Mouse (Mus musculus): ENCODE results near the gene Ninj1. TPM values are rescaled to one million over a fixed set of nuclear protein-coding genes. Genes with fewer than 3 reads are reported as not detected.
A peak's percentile ranks its signal among the peaks of the same experiment; 100 is the strongest.

The Ninj1 gene
- polyA plus RNA-seq, 1 experiment from 2014 or later, result 65.0 TPM

GRCm38 (mm10) chr13:49178839-49179585 is 8.3 kb upstream of the Ninj1 start:
- ATAC-seq (ENCODE audit: low read depth) (peak; percentile 76; the same call in 1 of the 2 replicates), DNase-seq (ENCODE audit: low spot score) (peak; percentile 87)
- Histone ChIP-seq H3K36me3 (ENCODE audit: control insufficient read depth, insufficient read depth, low read length) (no peaks in the 10 kb centered on the region), H3K27ac (replicated peaks; ENCODE audit: low read depth, low read length) (peak overlapping the region; percentile 72), H3K9ac (ENCODE audit: low read depth, low read length) (no peak overlapping the region), H3K4me1 (ENCODE audit: control insufficient read depth, insufficient read depth, low read length) (peaks cover 10% of the 10 kb centered on the region; the same call in 1 of the 2 replicates), H3K4me3 (ENCODE audit: low read depth, low read length) (no peak overlapping the region), H3K9me3 (ENCODE audit: control insufficient read depth, low read length) (no peaks in the 10 kb centered on the region), H3K4me2 (ENCODE audit: low read depth, low read length) (no peak overlapping the region), H3K27me3 (replicated peaks; ENCODE audit: control insufficient read depth, insufficient read depth, low read length) (no peaks in the 10 kb centered on the region)
- WGBS, result 50% methylated on average over 19 of the region's 19 CpGs

GRCm38 (mm10) chr13:49180274-49180673 is 7.0 kb upstream of the Ninj1 start:
- ATAC-seq (ENCODE audit: low read depth) (no peak), DNase-seq (ENCODE audit: low spot score) (no peak)
- Histone ChIP-seq H3K9me3 (ENCODE audit: control insufficient read depth, low read length) (no peaks in the 10 kb centered on the region), H3K9ac (ENCODE audit: low read depth, low read length) (no peak overlapping the region), H3K4me2 (ENCODE audit: low read depth, low read length) (no peak overlapping the region), H3K27me3 (replicated peaks; ENCODE audit: control insufficient read depth, insufficient read depth, low read length) (no peaks in the 10 kb centered on the region), H3K27ac (replicated peaks; ENCODE audit: low read depth, low read length) (no peak overlapping the region), H3K36me3 (ENCODE audit: control insufficient read depth, insufficient read depth, low read length) (no peaks in the 10 kb centered on the region), H3K4me1 (ENCODE audit: control insufficient read depth, insufficient read depth, low read length) (peaks cover 10% of the 10 kb centered on the region; the same call in 1 of the 2 replicates), H3K4me3 (ENCODE audit: low read depth, low read length) (no peak overlapping the region)
- 83% methylated on average over 5 of the region's 5 CpGs for WGBS

GRCm38 (mm10) chr13:49180691-49181090 is 6.6 kb upstream of the Ninj1 start:
- 78% methylated on average over 1 of the region's 1 CpGs for WGBS
- H3K9ac ChIP-seq (ENCODE audit: low read depth, low read length), result no peak overlapping the region
- no peak for DNase-seq (ENCODE audit: low spot score)
- no peak overlapping the region for H3K4me3 ChIP-seq (ENCODE audit: low read depth, low read length)
- no peaks in the 10 kb centered on the region for H3K36me3 ChIP-seq (ENCODE audit: control insufficient read depth, insufficient read depth, low read length)
- H3K27me3 ChIP-seq (replicated peaks; ENCODE audit: control insufficient read depth, insufficient read depth, low read length), result no peaks in the 10 kb centered on the region
- H3K27ac ChIP-seq (replicated peaks; ENCODE audit: low read depth, low read length), result no peak overlapping the region
- peaks cover 10% of the 10 kb centered on the region; the same call in 1 of the 2 replicates for H3K4me1 ChIP-seq (ENCODE audit: control insufficient read depth, insufficient read depth, low read length)
- H3K9me3 ChIP-seq (ENCODE audit: control insufficient read depth, low read length), result no peaks in the 10 kb centered on the region
- ATAC-seq (ENCODE audit: low read depth), result no peak
- no peak overlapping the region for H3K4me2 ChIP-seq (ENCODE audit: low read depth, low read length)

- H3K4me2 ChIP-seq (ENCODE audit: low read depth, low read length), result no peak overlapping the region
- no peaks in the 10 kb centered on the region for H3K27me3 ChIP-seq (replicated peaks; ENCODE audit: control insufficient read depth, insufficient read depth, low read length)
- no peak overlapping the region for H3K27ac ChIP-seq (replicated peaks; ENCODE audit: low read depth, low read length)
- ATAC-seq (ENCODE audit: low read depth), result no peak
- H3K4me1 ChIP-seq (ENCODE audit: control insufficient read depth, insufficient read depth, low read length), result peaks cover 10% of the 10 kb centered on the region; the same call in 1 of the 2 replicates
- no peaks in the 10 kb centered on the region for H3K9me3 ChIP-seq (ENCODE audit: control insufficient read depth, low read length)
- no peak for DNase-seq (ENCODE audit: low spot score)
- no peak overlapping the region for H3K4me3 ChIP-seq (ENCODE audit: low read depth, low read length)
- 93% methylated on average over 3 of the region's 3 CpGs for WGBS
- no peaks in the 10 kb centered on the region for H3K36me3 ChIP-seq (ENCODE audit: control insufficient read depth, insufficient read depth, low read length)
- no peak overlapping the region for H3K9ac ChIP-seq (ENCODE audit: low read depth, low read length)
Measured at GRCm38 (mm10) chr13:49181411-49181984, 5.8 kb upstream of the Ninj1 start.

GRCm38 (mm10) chr13:49183161-49183560 is 4.1 kb upstream of the Ninj1 start:
- Histone ChIP-seq H3K27me3 (replicated peaks; ENCODE audit: control insufficient read depth, insufficient read depth, low read length) (no peaks in the 10 kb centered on the region), H3K4me2 (ENCODE audit: low read depth, low read length) (no peak overlapping the region), H3K27ac (replicated peaks; ENCODE audit: low read depth, low read length) (no peak overlapping the region; the same call in 1 of the 2 replicates), H3K36me3 (ENCODE audit: control insufficient read depth, insufficient read depth, low read length) (no peaks in the 10 kb centered on the region), H3K4me3 (ENCODE audit: low read depth, low read length) (no peak overlapping the region), H3K9me3 (ENCODE audit: control insufficient read depth, low read length) (no peaks in the 10 kb centered on the region), H3K9ac (ENCODE audit: low read depth, low read length) (peak overlapping the region; percentile 2; the same call in 1 of the 2 replicates), H3K4me1 (ENCODE audit: control insufficient read depth, insufficient read depth, low read length) (peaks cover 19% of the 10 kb centered on the region)
- DNase-seq (ENCODE audit: low spot score), result no peak
- WGBS, result 53% methylated on average over 5 of the region's 5 CpGs
- ATAC-seq (ENCODE audit: low read depth), result no peak

GRCm38 (mm10) chr13:49183646-49184045 is 3.6 kb upstream of the Ninj1 start:
- Histone ChIP-seq H3K9ac (ENCODE audit: low read depth, low read length) (peak overlapping the region; percentile 2; the same call in 1 of the 2 replicates), H3K4me3 (ENCODE audit: low read depth, low read length) (no peak overlapping the region), H3K4me1 (ENCODE audit: control insufficient read depth, insufficient read depth, low read length) (peaks cover 24% of the 10 kb centered on the region), H3K27me3 (replicated peaks; ENCODE audit: control insufficient read depth, insufficient read depth, low read length) (no peaks in the 10 kb centered on the region), H3K36me3 (ENCODE audit: control insufficient read depth, insufficient read depth, low read length) (no peaks in the 10 kb centered on the region), H3K27ac (replicated peaks; ENCODE audit: low read depth, low read length) (no peak overlapping the region; the same call in 1 of the 2 replicates), H3K9me3 (ENCODE audit: control insufficient read depth, low read length) (no peaks in the 10 kb centered on the region), H3K4me2 (ENCODE audit: low read depth, low read length) (no peak overlapping the region)
- WGBS, result 24% methylated on average over 5 of the region's 5 CpGs
- ATAC-seq (ENCODE audit: low read depth) (no peak), DNase-seq (ENCODE audit: low spot score) (no peak)

GRCm38 (mm10) chr13:49186798-49187287 is 442 bp upstream of the Ninj1 start:
- 18% methylated on average over 11 of the region's 11 CpGs for WGBS

GRCm38 (mm10) chr13:49188219-49188965 is 1.1 kb downstream of the Ninj1 start:
- Histone ChIP-seq H3K36me3 (ENCODE audit: control insufficient read depth, insufficient read depth, low read length) (no peaks in the 10 kb centered on the region), H3K9me3 (ENCODE audit: control insufficient read depth, low read length) (no peaks in the 10 kb centered on the region), H3K27ac (replicated peaks; ENCODE audit: low read depth, low read length) (no peak overlapping the region), H3K4me2 (ENCODE audit: low read depth, low read length) (peak overlapping the region; percentile 99), H3K27me3 (replicated peaks; ENCODE audit: control insufficient read depth, insufficient read depth, low read length) (no peaks in the 10 kb centered on the region), H3K4me3 (ENCODE audit: low read depth, low read length) (peak overlapping the region; percentile 79), H3K9ac (ENCODE audit: low read depth, low read length) (peak overlapping the region; percentile 76), H3K4me1 (ENCODE audit: control insufficient read depth, insufficient read depth, low read length) (peaks cover 29% of the 10 kb centered on the region)
- WGBS, result 18% methylated on average over 15 of the region's 15 CpGs
- peak; percentile 49 for DNase-seq (ENCODE audit: low spot score)
- 0 out of 2 replicates have a peak, but pooled peaks have one; percentile 0 for ATAC-seq (ENCODE audit: low read depth)

More at GRCm38 (mm10) chr13:49186798-49187287, 442 bp upstream of the Ninj1 start:
- peak overlapping the region; percentile 99 for H3K4me2 ChIP-seq (ENCODE audit: low read depth, low read length)
- peak overlapping the region; percentile 79 for H3K4me3 ChIP-seq (ENCODE audit: low read depth, low read length)
- peak overlapping the region; percentile 75 for H3K27ac ChIP-seq (replicated peaks; ENCODE audit: low read depth, low read length)
- peaks cover 29% of the 10 kb centered on the region for H3K4me1 ChIP-seq (ENCODE audit: control insufficient read depth, insufficient read depth, low read length)
- H3K27me3 ChIP-seq (replicated peaks; ENCODE audit: control insufficient read depth, insufficient read depth, low read length), result no peaks in the 10 kb centered on the region
- DNase-seq (ENCODE audit: low spot score), result no peak
- no peaks in the 10 kb centered on the region for H3K9me3 ChIP-seq (ENCODE audit: control insufficient read depth, low read length)
- no peaks in the 10 kb centered on the region for H3K36me3 ChIP-seq (ENCODE audit: control insufficient read depth, insufficient read depth, low read length)
- H3K9ac ChIP-seq (ENCODE audit: low read depth, low read length), result peak overlapping the region; percentile 76
- ATAC-seq (ENCODE audit: low read depth), result peak; percentile 9

All from embryonic facial prominence, embryonic 14.5 days (tissue).